Mouse (Mus musculus): ENCODE measurements at regions not wholly inside any gene's neighbourhood (a gene's known extent, or its start where the extent isn't known, plus 50 kb on each side); places are given as distances from the start of the nearest gene placed in this dataset.

DNA sequence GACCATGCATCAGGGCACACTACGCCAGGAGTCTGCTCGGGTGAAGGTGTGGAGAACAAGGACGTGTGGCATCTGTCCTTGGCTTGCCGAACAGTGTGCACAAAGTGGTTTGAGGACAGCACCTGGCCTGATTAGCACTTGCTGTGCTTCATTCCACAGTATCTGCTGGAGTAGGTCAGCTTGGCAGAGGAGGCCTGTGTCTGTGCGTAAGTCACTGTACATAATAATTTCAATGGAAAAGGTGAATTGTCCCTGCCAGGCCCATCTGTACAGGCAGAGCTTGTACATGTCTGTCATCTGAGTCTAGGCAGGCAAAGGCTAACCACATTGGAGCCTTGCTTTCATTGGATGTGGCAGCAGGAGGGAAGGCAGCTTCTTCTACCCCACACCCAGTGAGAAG lies 979.5 kb upstream of the Car8 start:
- DNase-seq: peak; percentile 6 to 23

DNA sequence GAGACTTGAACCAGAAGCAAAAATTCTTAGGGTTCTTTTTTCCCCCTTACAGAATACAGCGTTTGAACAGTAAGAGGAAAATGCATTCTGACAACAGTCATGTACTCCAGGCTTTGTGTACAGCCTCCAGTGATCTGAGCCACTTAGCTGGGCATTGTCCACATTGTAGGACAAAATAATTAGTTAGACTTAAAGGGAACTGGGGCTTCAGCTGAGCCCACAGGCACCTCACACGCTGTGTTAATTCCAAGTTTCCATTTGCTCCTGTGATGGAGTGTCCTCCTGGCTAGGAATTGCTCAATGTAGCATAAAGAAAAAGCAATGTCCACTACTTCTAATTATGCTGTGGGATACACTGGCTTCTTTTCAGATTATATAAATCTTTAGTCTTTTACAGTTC lies 969.8 kb upstream of the Car8 start:
- no peak for DNase-seq

DNA sequence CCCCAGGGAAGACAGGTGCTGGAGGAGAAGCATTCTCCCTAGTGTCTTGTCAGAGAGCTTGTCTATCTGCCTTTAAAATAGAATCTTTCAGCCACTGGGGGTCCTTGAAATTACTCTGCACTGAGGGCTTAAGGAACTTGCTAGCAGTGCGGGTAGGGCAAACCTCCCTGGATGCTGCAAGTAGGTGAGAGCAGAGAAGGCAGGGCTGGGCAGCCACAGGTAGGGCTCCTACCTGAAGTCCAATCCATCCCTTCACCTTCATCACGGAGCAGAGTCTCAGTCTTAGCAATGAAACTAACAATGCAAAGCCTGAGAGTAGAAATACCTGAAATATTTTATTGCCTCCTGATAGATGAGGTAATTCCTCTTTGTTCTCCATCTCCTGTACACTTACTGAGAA lies 961.2 kb upstream of the Car8 start:
- DNase-seq: no peak

DNA sequence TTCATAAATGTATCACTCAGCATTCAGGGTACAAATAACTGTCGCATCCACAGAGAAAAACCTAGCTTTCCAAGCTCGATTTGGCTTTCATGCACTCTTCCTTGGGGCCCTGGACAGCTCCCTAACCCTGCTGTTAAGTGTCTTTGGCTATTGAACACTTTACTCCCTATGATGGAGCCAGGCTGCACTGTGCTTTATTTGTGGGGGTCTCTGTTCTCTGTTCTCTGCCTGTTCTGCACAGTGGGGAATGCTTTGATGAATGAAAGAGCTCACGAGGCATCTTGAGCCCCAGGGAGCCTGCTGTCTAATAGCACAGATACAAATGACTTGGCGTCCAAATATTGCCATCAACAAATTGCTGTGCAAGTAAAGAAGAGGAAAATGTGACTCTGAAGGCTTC lies 957.6 kb upstream of the Car8 start:
- no peak for DNase-seq

DNA sequence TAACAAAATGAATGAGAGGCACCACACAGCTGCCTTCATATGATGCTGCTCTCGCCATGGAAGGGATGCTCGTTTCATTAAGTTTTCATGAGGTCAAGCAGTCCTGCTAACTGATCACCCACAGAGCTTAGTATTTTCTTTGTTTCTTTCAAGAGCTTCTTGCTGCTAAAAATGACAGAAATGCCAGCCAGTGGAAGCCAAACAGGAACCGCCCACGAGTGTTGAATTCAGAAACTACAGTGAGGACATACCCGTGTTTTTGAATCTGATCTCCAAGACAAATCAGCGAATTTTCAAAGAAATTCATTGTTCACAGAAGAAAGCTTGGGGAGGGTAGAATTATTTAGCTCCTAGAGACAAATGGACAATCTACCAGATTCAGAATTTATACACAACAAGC lies 954.3 kb upstream of the Car8 start:
- no peak for DNase-seq

DNA sequence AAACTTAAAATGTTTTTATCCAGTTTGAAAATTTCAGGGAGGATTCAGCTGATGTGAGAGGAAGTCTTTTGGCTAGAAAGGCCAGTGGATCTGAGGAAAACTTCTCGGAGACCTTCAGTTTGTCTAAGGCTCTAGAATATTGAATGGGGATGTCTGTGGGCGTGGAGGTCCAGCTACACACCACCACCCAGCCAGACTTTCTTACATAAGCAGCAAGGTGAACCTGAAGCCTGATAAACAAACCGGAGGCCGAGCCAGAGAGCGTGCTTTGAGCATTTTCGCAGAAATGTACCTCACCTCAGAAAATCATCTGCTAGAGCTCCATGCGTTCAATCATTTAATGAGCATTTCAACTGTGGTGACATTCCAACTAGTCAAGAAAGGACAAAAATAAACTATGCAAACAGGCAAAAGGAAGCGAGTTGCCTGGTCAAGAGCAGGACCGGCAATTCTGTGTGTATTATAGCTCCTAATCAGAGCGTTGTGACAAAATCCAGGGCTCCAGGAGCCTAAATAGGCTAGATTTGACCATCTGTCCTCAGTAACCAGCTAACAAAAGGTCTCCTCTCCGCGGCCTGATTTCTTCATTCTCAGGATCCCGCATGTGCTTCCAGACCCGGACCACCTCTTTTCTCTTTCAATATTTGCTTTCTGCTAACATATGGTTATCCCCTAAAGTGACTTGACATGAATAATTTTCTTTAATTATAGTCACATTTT lies 946.5 kb upstream of the Car8 start:
- DNase-seq: peak; percentile 28 to 44

DNA sequence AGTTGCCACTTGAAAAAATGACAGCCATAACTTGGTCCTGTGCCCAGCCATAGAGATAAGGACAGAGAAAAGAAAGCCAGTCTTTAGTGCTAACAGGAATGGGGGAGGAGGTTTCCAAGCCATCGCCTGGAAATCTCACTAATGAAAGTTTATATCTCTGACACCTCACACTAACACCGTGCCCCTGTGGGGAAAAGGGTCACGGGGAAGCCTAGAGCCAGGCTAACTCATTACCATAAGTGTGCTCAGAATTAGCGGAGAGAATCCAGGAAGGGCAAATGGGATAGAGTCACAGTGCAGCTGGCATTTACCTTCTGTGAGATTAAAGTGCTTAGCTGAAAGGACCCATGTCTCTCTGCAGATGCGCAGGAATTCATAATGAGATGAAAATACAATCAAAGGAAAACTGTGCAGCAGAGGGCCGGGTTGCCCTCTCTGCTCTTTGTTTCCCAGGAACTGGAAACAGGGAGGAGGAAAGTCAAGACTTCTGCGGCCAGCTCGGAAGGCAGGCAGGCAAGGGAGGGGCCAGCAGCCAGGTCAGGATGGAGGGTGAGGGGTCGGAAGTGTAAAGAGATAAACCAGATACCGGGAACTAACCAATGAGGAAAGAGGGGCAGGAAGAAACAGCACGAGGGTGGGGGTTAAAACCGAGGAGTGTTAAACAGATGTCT lies 945.7 kb upstream of the Car8 start:
- DNase-seq: peak; percentile 20 to 27

DNA sequence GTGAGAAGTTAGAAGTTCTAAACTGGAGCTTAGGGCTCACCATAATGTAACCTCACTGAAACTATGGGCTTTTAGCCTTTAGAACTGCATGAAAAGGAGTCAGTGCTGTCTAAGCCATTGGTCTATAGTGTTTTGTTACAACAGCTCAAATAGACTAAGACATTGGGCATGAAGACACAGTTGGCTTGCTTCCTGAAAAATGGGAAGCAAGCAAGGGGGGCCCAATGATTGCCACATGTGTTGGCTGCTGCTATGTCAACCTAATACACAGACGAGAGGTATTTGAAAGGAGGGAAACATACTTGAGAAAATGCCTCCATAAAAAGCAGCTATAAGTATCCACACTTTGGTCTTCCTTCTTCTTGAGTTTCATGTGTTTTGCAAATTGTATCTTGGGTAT lies 935.5 kb upstream of the Car8 start:
- DNase-seq: no peak

DNA sequence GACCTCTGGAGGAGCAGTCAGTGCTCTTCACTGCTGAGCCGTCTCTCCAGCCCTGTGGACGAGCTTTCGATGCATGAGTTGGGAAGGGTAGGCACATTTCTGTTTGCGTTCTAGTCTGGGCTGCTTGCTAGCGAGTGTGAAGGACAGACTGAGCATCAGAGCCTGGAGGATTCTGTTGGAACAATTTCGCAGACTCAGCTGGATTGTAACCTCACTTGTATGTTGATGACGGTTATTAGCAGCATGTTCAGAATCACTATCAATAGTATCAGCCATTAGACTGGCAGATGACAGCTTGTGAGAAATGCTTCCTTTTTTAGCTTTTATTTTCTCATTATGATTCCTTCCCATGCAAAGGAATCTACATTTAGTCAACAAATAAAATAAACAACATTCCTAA lies 923.5 kb upstream of the Car8 start:
- no peak for DNase-seq

DNA sequence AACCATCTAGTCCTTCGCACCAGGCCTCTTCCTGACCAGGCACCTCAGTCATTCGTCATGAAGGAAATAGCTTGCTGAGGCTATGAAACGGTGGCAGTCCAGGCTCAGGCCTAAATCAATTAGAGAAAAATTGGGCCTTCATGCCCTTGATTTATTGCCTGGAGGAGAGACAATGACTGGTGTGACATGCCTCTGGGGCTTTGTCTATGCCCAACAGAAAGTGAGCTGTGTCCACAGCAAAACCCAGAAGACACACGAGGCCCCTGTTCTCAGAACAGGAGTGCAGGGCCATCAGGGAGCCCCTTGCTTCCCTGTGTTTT lies 922.9 kb upstream of the Car8 start:
- DNase-seq: no peak

DNA sequence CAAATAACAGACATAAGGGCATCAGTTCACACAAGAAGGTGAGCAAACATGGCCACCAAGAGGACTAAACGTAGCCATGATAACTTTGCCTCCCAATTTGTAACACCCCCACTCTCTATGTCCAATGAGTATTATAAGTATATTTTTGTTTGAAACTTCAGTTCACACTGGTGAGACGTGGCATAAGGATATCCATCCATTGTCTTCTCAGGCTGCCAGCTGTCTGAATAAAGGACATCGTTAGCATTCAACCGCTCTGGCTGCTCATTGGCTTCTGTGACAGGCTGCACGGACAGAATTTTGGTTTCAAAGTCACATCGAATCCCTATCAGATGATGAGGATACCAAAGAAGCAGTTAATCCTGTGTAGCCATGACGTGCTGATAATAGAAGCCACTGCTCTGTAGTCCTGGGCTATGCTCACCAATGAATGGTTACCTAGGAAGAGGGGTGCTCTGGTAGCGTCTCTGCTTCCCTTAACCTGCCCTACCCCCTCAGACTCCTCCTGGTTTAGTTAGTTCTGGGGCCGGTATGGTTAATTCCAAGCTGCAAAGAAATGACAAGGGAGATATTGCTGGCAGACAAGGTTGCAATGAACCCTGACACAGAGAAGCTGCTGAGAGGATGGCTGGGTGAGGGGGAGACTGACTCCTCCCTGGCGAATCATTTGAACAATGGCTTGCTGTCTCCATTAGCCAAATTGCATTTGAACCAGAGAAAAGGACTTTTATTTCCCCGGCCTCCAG lies 922.4 kb upstream of the Car8 start:
- DNase-seq: no peak

DNA sequence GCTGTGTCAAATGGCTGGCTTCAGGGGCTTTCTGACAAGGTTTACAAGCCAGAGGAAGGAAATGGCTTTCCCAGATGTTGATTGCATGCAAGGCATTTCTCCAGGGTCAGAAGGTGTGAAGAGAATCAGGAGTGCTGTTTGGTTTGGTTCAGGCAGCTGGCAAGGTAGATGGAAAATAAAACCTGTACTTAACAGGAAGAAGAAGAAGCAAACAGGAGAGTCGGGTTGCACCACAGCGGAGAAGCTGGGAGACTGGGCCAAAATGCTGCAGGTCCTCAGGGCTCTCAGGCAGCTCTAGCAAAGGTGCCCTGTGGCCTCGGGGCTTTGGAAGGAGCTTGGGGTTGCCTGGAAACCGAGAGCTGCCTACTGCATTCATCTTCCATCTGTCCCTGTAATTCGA lies 908.9 kb upstream of the Car8 start:
- no peak for DNase-seq

DNA sequence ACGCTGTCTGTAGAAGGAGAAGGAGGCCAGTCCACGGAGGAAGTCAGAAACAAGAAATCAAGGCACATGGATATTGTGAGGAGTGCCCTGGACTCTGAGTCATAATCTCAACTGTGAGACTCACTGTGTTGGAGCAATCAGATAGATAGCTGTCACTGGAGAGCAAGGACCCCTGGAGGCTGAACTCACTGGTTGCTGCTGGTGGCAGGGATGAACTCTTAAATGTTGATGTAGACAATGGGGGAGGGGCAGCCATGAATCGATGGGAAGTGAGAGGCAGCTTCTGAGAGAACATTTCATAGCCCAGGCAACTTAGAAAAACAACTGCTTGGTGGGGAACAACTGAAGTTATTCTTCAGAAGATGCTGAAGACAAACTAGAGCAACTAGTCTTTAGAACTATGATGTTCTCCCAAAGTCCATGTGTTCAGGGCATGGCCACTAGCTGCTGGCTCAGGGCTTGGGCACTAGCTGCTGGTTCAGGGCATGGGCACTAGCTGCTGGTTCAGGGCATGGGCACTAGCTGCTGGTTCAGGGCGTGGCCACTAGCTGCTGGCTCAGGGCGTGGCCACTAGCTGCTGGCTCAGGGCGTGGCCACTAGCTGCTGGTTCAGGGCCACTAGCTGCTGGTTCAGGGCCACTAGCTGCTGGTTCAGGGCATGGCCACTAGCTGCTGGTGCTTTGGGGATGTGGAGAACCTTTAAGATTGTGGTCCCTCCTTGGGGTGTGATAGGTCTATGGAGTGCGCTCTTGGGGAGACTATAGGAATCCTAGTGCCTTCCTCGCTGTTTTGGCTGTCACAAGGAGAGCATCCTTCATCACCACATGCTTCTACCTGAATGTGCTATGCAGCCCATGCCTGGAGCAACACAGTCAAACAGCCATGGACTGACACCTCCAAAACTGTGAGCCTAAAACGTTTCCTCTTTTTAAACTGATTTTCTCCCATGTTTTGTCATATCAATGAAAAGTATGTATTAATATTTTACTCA lies 905.7 kb upstream of the Car8 start:
- DNase-seq: no peak

DNA sequence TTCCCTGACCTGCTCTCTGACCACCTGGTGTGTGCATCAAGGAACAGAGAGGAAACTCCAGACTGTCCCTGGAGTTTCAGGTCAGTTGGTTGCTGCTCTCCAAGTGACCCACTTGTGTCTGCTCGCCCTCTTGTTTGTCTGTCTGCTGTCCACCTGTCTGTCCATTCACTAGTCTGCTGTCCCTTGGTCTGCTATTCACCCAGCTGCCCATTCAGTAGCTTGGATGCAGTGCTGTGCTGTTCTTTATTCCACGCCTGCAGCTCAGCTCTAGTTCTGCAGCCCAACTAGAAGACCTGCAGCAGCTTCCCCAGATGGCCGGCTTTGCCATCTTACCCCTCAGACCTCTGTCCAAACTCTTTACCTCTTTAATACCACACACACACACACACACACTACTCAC lies 904.2 kb upstream of the Car8 start:
- no peak for DNase-seq

DNA sequence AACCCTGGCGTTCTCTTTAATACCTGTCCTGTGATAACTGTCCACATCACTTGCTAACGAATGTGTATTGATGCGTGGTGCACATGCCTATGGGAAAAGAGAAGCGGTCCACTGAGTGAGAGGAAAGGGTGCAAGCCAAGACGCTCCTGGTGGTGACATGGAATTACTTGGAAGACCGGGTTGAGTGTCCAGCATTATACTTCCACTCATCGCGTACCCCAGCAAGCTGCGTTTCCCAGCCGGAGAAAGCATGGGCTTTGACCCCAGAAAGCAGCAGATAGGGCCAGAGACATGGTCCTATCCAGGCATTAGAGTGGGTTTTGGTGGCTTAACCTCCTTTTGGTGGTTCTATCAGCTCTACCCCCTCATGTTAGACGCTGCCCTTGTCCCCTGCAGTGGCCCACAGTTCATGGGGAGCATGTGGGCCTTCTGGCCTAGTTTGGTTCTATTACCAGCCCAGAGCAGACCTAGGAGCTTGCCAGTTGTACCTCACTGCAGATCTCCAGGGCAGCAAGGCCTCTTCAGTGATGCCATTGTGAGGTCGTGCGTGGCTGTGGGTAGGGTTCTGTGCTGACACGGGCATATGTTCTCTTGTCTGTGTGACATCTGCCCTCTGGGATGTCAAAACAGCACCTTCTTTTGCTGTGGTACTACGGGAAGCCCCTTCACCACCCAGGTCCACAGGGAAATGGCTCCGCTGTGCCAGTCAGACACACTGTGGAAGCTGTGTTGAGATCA lies 903.3 kb upstream of the Car8 start:
- DNase-seq: no peak

DNA sequence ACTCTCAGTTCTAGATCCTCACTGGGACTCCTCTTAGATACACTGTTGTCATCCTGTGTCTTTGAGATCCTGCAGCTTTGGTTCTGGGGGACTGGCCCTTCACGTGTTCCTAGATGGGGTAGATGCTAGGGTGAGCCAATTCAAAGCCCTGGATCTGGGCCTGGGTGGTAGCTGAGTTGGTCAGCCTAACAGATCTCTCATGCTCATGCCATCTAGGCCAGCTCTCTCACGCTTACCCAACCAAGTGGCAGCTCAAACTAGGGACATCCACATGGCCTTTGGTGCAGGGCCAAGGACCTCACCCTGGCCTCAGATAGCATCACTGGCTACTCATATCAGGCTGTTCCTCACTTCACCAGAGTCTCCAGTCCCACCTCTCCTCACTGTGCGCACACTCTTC lies 901.9 kb upstream of the Car8 start:
- peak in 1 of 2 experiments; percentile 39 for DNase-seq

DNA sequence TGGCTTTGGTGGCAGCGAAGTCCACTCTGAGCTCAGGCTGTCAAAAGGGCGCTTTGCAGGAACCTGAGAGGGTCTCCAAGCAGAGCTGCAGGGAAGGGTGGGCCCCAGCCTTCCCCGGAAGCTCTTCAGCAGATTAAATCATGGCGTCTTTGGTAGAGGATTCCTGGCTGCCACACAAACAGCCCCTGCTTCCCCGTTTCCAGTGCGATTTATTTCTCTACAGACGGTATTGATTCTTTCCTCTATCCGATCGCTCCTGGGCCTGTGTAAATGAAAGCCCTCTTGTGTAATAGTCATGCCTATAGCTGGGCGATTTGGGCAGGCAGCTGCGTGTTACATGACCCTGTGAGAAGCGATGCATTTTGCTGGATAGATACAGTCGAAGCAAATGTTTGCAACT lies 897.8 kb upstream of the Car8 start:
- no peak for DNase-seq

DNA sequence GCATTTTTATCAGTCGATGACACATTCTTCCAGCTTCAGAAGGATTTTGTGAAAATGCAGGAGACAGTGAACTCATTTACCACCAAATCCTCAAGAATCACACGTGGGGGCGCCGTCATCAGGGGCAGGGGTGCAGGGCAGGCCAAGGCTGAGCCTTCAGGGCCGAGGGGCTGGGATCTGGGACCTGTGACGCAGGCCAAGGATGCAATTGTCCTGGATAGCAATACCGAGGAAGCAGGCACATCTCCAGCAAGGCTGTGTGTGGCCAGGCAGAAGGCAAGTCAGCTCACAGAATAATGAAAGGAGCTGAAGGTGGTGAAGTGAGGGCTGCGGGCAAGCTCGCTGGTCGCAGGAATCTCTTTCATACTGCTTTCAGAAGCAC lies 897.3 kb upstream of the Car8 start:
- peak; percentile 78 to 79 for DNase-seq

DNA sequence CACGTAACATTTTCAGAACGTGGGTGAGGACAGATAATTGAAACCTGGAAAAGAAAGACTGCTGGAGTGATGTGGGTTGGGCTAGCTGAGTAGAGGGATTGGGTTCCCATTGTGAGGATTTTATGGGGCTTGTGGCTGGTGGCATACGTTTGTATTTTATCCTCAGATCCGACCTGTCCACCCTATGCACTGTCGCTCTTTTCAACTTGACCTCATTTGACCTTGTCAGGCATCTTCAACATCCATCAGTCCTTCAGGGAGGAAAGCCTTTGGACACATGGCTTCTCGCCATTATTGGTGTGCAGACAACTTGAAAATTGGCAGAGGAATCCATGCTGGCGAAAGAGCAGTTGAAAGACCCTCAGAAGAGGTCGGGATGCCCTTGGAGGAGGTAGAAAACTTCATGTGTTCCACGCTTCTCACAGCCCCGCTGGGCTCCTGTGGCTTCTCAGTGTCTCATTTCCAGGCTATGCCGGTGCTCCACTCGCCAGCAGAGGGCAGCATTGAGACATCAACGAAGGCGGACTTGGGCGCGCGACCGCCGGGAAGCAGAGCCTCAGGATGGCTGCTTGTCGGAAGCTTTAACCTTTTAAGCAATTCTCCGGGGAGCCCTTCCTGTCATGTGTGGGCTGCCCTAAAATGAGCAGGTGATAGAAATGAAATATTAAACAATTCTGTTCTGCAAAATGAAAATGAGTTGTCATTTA lies 896.8 kb upstream of the Car8 start:
- DNase-seq: peak; percentile 98 to 100

DNA sequence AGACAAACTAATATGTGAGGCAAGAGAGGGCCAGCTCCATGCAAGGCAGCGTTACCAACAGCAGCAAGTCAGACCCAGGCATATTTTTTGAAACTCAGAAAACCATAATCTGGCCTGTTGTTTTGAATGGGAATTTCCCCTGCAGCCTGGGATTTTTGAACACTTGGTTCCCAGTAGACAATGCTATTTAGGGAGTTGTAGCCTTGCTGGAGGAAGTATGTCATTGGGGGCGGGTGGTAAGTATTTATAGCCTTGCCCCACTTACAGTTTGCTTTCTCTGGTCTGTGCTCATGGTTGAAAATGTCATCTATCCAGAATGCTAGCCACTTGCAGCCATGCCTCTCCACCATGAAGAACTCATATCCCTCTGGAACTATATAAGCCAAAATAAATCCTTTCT lies 894.9 kb upstream of the Car8 start:
- DNase-seq: peak in 1 of 2 experiments; percentile 38

DNA sequence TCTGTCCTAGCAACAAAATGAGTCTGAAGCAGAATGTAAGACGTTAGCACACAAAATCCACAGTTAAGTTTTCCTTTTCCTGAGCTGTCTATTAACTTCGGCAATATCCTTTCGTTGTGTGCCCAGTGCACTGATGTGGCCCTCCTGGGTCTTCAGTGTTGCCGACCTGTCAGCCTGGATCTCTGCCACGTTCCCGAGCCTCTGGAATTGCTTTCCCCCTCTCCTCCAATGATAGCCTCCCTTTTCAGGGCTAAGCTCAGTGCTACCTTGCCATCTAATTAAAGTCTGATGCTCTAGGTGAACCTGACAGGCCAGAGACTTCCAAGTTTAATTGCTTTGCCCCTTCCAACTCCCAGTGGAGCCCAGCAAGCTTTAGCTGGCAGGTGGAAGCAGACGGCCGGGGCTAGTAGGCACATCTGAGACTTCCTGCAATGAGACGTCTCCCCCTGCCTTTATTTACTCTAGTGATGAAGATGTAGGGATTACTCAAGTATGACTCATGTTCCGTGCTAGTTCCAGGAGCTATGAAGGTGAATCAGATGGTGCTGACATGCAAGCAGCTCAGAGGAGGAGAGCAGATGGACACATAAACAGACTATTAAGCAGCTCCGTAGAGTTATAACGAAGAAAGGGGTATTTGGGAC lies 894.3 kb upstream of the Car8 start:
- DNase-seq: peak in 1 of 2 experiments; percentile 50

Data from cerebellum, postnatal 36 days (tissue).